Mouse (Mus musculus) testis, postnatal 10 days (tissue): Measurements from ENCODE around the gene Mad1l1.

Experiments used
- DNase-seq: peaks from one replicate; pipeline ENCODE4 v3.0.0; 2021; ENCODE audit warnings: low spot score

Mad1l1 gene

DNA sequence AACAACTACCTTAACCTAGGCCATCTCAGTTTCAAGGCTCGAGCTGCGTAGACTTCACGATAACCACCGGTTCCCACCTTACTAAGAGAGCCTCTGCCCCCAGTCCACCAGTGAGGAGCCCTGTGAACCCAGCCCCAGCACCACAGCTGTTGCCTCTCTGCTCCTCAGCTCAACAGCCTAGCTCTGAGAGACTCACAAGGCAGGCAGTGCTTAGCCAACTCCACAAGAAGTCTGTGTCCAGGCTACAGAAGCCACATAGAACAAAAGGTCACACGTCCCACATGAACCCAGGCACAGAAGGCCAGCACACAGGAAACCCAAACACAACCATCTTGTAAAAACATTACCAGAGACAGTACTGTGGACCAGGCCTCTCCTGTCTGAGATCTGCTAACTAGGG is 62.7 kb downstream of the Mad1l1 start:
- DNase-seq: no peak

DNA sequence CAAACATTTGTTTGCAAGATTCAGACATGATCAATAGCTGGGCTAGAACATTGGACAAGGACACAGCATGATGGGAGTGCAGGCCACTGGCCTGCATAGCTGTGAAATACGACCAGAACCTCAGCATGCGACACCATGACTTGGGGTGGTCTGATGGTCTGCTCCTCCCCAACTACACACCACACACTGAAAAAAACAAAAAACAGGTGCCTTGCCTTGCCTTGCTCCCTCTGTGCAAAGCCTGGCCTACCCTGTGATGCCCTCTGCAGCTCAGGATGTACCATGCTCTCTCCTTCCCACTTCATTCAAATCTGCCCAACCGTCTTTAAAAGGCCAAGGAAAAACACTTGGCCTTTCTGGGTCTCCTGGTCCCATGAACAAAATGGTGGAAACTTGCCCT is 63.3 kb downstream of the Mad1l1 start:
- no peak for DNase-seq

- DNase-seq: no peak
These were observed 63.9 kb downstream of the Mad1l1 start for GRCm38 (mm10) chr5:140257439-140257838.

DNA sequence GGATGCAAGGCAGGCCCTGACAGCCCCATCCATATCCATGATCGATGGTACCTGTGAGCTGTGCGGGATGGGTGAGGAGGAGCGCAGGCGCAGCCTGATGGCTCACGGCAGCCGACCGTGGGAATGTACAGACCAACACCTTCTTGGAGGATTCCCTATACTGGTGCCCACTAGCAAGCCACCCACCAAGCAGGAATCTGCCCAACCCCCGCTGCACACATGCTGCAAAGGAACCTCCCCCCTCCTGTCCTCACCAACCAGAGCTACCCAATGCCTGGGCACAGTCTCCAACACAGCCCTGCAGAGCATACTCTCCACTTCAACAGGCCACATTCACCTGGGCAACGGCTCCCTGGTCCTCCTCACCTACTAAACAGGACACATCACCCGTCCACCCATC is 64.7 kb downstream of the Mad1l1 start:
- peak; percentile 56 for DNase-seq

- DNase-seq: no peak
These were observed 66.1 kb downstream of the Mad1l1 start for GRCm38 (mm10) chr5:140255265-140255664.

DNA sequence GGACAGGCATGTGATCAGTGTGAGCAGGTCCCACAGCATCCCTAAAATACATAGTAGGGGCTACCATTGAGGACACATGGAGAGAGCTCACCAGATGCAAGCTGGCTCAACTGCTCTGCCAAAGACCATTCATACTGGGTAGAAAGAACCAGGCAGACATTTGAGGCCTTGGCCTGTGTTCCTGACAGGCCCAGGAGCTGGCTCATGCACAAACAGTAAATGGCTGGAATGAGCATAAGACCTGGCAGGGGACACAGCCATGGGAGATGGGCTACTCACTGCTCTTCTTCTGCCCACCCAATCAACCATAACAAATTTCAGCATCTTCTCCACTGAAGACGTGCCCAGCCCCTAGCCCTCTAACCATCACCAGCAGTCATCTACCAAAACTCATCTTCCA is 66.7 kb downstream of the Mad1l1 start:
- no peak for DNase-seq

DNA sequence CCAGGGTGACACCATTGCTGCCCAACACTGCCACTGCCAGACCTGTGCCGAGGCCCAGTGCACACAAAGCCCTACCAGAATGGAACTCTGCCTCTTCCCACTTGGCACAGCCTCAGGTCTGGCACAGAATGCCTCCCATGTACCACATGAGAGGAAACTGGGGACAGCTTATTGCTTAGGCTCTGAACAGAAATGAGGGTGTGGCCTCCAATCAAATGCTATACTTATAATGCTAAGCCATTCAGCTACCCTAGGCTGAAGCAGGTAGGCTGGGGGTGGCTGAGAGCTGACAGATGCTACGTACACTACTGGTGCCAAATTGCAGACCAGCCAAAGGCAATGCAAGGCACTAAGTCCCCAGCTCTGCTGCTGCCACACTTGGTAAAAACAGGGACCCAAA is 69.4 kb downstream of the Mad1l1 start:
- DNase-seq: no peak

DNA sequence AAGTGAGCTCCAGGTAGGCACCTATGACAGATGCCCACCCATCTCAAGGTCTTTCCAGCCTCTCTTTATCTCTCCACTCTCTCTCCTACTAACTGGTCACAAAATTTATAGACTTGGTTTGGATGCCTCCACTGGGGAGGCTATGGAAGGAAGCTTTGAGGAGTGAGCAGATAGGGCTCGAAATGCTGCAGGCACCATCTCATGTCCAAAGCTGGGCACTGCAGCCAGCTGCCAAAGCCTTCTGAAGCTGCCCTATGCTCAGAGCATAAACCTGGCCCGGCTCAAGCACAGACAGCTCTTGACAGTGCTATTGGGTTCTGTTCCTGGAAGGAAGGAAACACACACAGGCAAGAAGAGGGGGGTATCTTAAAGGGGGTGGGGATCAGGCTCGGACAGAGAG is 71.0 kb downstream of the Mad1l1 start:
- no peak for DNase-seq

- no peak for DNase-seq
These were observed 71.8 kb downstream of the Mad1l1 start for GRCm38 (mm10) chr5:140249359-140250062.

DNA sequence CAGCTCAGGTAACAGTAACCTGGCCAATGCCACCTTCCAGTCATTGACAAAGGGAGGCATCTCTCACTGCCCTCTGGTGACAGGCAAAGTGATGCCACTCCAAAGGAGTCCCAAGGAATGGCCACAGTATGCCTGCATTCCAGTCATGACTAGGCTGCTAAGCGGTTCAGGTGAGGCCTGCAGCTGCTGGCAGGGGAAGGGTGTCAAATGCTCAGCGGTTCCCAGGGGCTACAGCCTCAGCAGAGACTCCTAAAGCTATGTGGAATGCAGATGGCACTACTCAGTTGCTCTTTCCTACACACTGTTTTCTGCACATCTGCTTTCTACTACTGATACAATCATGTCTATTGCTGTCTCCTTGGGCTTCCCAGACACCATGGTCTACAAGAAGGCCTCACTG is 73.3 kb downstream of the Mad1l1 start:
- no peak for DNase-seq

DNA sequence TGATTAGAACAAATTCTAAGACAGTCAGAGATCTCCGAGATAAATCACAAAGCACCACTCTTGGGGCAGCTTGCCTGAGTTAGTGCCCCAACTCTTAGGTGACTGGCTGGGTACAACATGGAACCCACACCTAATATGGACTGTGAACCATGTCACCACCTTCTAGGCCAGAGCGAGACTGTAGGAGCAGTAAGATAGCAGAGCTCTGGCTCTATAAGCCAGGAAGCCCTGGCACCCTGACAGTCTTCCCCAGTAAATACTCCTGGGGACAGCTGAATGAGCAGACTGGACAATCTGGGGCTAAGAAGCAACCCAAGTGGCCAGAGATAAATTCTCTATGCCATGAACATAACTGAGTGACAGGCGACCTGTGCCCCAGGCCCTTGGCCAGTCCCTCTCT is 81.1 kb downstream of the Mad1l1 start:
- no peak for DNase-seq

GRCm38 (mm10) chr5:140238880-140239279 is 82.5 kb downstream of the Mad1l1 start:
- DNase-seq: no peak

DNA sequence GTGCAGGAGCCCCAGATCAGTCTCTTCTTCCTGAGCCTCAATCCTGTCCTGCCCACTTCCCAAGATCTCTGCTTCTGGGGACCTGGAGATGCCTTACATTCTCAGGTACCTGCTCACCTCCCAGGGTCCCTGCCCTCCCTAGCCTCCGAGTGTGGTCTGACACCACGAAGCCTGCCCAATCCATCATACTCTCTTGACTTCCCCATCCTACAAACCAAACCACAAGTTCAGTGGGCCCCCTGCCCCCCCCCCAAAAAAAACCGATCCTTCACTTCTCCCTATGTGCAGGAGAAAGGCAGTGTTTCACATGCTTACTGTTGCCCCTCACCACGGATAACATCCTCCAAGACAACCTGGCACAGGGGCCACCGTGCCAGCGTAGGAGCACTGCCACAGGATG is 90.5 kb downstream of the Mad1l1 start:
- no peak for DNase-seq

GRCm38 (mm10) chr5:140228306-140228705 is 93.0 kb downstream of the Mad1l1 start:
- DNase-seq: no peak

DNA sequence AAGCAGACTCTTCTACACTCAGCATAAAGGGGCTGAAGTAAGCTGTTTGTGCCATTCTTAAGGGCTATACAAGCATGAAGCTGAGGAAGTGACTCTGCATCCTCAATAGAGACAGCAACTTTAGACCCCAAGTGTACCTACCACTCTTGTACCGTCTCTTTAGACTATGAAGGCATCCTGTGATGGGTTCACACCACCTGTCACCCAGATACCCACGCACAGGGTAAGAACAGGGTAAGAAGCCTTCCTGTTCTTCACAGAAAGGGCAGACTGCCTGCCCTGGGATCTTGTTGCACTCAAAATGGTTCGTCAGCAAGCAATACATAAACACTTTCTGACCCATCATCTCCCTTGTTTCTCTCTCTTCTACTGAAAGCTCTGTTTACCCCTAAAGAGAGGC is 94.5 kb downstream of the Mad1l1 start:
- no peak for DNase-seq

DNA sequence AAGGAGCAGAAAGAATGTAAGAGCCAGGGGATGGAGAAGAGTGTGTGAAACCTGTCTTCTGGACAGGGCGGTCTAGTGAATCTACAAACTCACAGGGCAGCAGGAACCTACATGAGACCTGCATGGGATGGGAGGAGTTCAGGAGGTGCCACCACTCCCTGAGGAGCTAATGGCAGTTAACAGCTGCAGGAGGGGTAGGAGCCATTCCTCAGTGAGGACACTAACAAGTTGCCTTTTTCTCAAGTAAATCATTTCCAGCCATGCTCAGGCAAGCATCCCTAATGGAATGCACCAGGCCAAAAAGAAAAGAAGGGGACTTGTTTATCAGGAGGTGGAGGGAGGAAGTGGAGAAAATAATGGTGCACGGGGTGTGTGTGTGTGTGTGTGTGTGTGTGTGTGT is 95.5 kb downstream of the Mad1l1 start:
- DNase-seq: no peak

DNA sequence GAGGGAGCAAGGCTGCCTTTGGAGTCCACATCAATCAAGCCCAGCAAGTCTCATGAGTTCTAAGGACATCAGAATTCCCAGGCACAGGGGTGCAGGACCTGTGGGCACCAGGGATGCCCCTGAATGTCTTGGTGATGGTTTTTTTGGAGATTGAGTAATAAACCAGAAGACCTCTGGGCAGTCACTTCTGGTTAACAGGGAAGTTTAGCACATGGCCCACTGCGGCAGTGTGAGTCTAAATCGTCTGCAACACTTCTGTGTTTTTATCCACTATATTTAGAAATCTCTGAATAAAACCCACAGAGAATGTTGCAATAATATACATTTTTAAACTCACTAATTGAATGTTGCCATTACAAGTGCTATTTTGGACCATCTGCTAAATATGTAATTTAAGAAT is 96.2 kb downstream of the Mad1l1 start:
- DNase-seq: no peak

GRCm38 (mm10) chr5:140223070-140224053 is 98.0 kb downstream of the Mad1l1 start:
- no peak for DNase-seq

- peak; percentile 73 for DNase-seq
These were observed 100.2 kb downstream of the Mad1l1 start for GRCm38 (mm10) chr5:140221016-140221650.

DNA sequence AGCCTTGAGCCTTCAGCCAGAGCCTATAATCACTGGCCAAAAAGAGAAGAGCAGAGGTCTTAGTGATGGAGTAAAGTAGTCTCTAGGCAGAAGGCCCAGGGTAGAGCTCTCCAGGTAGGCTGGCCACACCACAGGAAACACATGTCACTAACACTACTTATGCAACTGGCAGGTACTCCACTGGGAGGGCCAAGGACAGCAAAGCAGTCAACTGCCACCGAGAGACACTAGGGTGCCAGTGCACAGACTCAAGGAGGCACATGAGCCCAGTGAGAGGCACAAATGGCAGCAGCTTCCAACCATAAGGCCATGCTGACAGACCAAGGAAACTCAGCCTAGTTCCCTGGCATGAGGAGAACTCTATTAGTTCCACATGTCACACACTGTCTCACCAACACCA is 102.1 kb downstream of the Mad1l1 start:
- no peak for DNase-seq

GRCm38 (mm10) chr5:140217900-140218299 is 103.5 kb downstream of the Mad1l1 start:
- peak; percentile 73 for DNase-seq

DNA sequence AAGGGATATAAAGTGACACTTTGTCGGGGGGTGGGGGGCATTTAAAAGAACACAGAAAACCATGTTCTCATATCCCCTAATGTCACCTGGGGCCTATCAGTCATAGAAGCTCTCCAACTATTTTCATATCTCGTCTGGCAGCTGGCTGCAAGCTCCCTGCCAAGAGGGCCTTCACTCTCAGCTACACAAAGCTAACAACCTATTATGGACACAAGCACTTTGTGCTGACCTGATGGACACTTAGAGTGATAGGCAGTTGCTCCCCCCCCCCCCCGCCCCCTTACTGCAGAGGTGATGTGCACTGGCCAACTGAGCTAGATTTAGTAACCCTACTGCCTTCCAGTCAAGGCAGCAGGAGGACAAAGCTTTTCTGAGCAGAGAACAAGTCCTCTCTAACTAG is 104.3 kb downstream of the Mad1l1 start:
- DNase-seq: no peak
